Mouse (Mus musculus): ENCODE data around the gene Akt2. TPM values are rescaled to one million over a fixed set of nuclear protein-coding genes. Genes with fewer than 3 reads are reported as not detected.

Gene Akt2
- polyA plus RNA-seq (2016; fragmentation: Nextera tagmentation; extraction: Ambion mirVana), result 74.8 and 78.2 TPM in 2 replicates

DNA sequence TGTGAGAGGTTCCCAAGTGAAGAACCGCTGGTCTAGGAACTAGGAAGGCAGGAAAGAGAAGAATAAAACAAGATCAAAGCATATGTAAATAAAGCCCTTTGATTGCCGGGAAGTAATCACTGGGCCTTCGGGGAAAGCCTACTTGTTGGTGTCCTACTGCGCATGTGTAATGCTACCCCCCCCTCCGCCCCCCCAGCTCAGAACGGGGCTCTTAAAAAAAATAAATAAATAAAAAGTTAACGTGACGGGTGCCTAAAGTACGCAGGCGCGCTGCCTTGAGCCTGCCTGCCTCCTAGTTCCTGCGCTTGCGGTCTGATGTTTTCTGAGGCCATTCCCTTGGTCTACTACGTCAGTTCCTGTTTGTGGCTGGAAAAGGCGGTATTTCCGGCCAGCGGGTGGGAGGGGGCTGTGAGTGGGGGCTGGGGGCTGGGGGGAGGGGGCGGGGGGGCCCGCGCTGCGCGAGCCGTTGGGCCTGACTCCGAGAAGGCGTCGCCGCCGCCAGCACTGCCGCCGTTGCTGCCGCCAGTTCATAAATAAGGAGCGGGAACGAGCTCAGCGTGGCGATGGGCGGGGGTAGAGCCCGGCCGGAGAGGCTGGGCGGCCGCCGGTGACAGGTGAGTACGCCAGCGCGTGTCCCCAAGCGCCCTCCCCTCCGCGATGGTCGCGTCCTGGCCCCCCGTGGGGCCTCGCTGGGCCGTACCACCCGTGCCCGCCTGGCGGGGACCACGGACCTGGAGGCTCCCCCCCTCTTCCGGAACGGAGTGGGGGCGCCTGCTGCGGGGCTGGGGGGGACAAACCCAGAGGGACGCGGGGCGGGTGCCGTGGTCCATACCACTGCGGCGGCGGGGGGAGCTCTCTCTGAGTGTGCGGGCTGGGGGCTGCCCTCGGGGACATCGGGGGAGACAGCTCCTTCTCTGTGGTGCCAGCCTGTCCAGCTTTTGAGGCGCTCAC lies at the start of gene Akt2:
Gene Akt2 (plus strand): TSS at position 287 of the 951 bp plus-strand sequence.
- ATAC-seq (ENCODE audit: low FRiP score, low read depth), result peak; percentile 94

DNA sequence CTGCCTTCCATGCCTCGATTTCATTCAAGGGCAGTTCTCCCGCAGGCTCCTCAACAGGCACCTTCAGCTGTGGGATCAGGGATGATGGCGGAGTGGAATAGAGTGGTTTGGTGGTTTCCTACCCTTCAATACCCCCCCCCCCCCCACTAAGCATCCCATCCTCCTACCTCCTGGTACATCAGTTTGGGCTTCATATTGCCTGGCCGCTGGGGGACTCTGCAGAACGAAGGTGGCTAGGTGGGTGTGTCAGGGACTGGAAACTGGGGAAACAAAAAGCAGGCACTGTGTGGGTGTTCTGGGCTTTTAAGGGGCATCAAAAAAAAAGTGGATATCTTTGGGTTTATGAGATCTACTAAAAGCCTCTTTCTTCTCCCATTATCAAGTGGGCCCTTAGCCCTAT lies 49.4 kb upstream of the Akt2 start:
- Histone ChIP-seq H3K27ac (no peak overlapping the region), H3K4me3 (peak overlapping the region; percentile 50; the same call in 1 of the 2 replicates), H3K36me3 (peaks cover 31% of the 10 kb centered on the region), H3K27me3 (replicated peaks) (no peaks in the 10 kb centered on the region), H3K9me3 (no peaks in the 10 kb centered on the region), H3K9ac (peak overlapping the region; percentile 65), H3K4me2 (replicated peaks) (peak overlapping the region; percentile 74), H3K4me1 (peaks cover 11% of the 10 kb centered on the region)
- 69% methylated on average over 5 of the region's 5 CpGs for WGBS
- ATAC-seq (ENCODE audit: low FRiP score, low read depth), result no peak

More for the DNA sequence above, at the start of gene Akt2:
- H3K4me3 ChIP-seq, result peak within 1 kb of the TSS; percentile 65
- WGBS, result under 1% methylated on average over 69 of the region's 71 CpGs
- no peaks in the 10 kb centered on the region for H3K36me3 ChIP-seq
- H3K4me1 ChIP-seq, result peaks cover 21% of the 10 kb centered on the region
- no peaks in the 10 kb centered on the region for H3K9me3 ChIP-seq
- peak within 1 kb of the TSS; percentile 86 for H3K9ac ChIP-seq
- H3K27me3 ChIP-seq (replicated peaks), result no peaks in the 10 kb centered on the region
- H3K4me2 ChIP-seq (replicated peaks), result peak within 1 kb of the TSS; percentile 77
- H3K27ac ChIP-seq, result peak within 1 kb of the TSS; percentile 93

DNA sequence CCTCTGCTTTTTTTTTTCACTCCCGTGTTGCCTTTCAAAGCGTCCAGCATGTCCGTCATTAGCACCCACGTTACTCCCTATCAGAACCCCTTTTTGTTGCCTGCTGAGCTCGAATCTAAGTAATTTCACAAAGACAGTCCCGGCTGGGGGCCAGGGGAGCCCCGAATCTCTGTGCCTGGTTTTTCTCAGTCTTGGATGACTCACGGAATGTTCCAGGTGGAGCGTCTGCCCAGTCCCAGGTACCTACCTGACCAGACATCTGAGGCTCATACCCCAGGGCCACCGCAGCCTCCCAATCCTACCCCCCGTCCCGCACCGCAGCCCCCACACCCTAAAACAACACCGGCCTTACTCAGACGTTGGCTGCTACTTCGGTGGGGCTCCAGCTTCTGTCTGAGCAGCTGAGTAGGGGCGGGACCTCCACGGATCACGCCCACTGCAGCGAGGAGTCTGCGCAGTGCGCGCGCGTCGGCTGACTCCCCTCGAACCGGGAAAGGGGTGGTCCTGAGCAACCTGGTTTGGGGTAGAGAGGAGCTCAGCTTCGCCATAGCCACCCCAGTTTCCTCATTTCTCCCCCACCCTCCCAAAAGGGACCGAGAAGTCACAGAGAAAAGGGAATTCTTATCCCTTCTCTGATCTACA lies 48.8 kb upstream of the Akt2 start:
- peak; percentile 92 for ATAC-seq (ENCODE audit: low FRiP score, low read depth)
- Histone ChIP-seq H3K9ac (peak overlapping the region; percentile 65), H3K4me2 (replicated peaks) (peak overlapping the region; percentile 74), H3K9me3 (no peaks in the 10 kb centered on the region), H3K36me3 (peaks cover 26% of the 10 kb centered on the region), H3K27ac (no peak overlapping the region), H3K4me1 (peaks cover 11% of the 10 kb centered on the region), H3K27me3 (replicated peaks) (no peaks in the 10 kb centered on the region), H3K4me3 (peak overlapping the region; percentile 50)
- 4% methylated on average over 30 of the region's 30 CpGs for WGBS

DNA sequence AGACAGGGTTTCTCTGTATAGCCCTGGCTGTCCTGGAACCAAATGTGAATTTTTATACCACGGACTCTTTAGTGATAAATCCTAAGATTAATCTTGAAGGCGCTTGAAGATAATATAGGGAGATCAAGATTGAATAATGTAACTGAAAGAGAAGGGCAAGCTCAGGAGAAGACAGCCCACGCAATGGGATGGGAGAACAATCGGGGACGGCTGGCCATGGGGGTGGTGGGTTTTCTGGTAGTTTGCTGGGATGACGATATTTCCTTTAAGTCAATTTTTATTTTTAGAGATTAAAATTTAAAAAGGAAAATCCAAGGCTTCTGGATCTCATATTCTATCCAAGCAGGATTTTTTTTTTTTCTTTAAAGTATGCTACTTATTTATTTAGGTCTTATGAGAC lies 48.3 kb upstream of the Akt2 start:
- Histone ChIP-seq H3K4me1 (peaks cover 11% of the 10 kb centered on the region), H3K36me3 (peaks cover 23% of the 10 kb centered on the region), H3K4me2 (replicated peaks) (peak overlapping the region; percentile 74), H3K27ac (no peak overlapping the region), H3K9ac (peak overlapping the region; percentile 65; the same call in 1 of the 2 replicates), H3K4me3 (peak overlapping the region; percentile 50), H3K9me3 (no peaks in the 10 kb centered on the region), H3K27me3 (replicated peaks) (no peaks in the 10 kb centered on the region)
- 60% methylated on average over 6 of the region's 6 CpGs for WGBS
- no peak for ATAC-seq (ENCODE audit: low FRiP score, low read depth)

DNA sequence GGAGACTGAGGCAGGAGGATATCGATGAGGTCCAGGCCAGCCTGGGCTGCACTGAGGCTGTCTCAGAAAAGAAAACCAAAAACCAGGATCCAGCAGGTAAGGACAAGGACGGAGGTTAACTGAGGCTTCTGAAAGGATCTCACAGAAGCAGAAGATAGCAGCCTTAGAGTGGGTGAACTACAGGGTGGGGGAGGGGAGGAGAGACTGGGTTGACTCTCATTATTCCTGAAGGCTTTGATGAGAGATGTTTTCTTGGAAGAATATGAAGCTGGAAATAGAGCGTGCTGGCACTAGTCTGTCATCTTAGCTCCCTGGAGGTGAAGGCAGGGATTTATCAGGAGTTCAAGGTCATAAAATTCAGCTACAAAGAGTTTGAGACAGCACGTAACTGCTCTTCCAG lies 47.5 kb upstream of the Akt2 start:
- Histone ChIP-seq H3K4me1 (peaks cover 11% of the 10 kb centered on the region), H3K27ac (no peak overlapping the region), H3K27me3 (replicated peaks) (no peaks in the 10 kb centered on the region), H3K9me3 (no peaks in the 10 kb centered on the region), H3K36me3 (peaks cover 21% of the 10 kb centered on the region), H3K4me2 (replicated peaks) (no peak overlapping the region), H3K4me3 (no peak overlapping the region), H3K9ac (no peak overlapping the region)
- ATAC-seq (ENCODE audit: low FRiP score, low read depth), result no peak
- 87% methylated on average over 4 of the region's 4 CpGs for WGBS

DNA sequence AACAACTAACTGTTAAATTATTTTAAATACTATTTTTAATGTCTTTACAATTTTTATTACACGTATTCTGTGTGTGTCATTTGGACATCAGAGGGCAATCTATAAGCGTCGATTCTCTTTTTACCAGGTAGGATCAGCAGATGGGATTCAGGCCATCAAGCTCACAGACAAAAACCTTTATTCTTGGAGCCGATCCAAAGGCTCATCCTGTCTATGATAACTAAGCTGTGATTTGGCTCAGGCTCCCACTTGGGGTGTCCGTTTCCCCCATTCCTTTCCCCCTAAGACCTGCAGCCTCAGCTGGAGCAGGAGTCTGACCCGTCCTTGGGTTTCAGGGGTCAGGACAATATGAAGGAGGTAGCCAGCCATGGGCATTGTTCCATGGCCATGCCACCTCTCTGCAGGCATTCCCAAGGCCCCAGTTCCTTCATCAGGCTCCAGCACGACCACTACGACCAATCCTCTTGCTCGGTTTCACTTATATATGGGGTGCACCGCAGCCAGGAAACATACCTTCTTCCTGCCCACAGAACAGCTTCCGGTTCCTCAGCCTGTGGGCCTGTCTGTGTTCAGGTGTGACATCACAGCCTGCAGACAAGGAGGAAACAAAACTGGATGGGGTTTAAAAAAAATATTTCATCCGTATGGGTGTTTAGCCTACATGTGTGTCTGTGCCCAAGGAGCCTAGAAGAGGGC lies 46.5 kb upstream of the Akt2 start:
- no peak overlapping the region for H3K4me3 ChIP-seq
- H3K4me2 ChIP-seq (replicated peaks), result no peak overlapping the region
- 92% methylated on average over 12 of the region's 12 CpGs for WGBS
- H3K9me3 ChIP-seq, result no peaks in the 10 kb centered on the region
- H3K27me3 ChIP-seq (replicated peaks), result no peaks in the 10 kb centered on the region
- no peak for ATAC-seq (ENCODE audit: low FRiP score, low read depth)
- peaks cover 11% of the 10 kb centered on the region for H3K4me1 ChIP-seq
- no peak overlapping the region for H3K9ac ChIP-seq
- H3K36me3 ChIP-seq, result peaks cover 12% of the 10 kb centered on the region
- H3K27ac ChIP-seq, result no peak overlapping the region

DNA sequence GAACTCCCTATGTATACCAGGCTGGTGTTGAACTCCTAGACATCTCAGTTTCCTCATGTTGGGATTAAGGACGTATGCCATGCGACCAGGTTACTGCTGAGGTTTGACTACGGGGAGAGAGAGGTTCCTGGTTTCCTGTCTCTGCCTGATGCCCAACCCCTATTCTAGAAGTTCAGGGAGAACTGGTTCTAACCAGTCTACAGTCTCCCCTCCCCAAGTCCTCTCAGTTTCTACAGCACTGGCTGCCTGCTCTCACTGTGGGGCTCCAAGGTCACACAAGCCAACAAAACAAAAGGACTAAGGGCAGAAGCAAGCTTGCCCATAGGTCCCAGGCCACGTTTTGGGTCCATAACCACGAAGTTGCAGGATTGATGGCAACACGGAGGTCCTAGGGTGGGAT lies 41.8 kb upstream of the Akt2 start:
- Histone ChIP-seq H3K27me3 (replicated peaks) (no peaks in the 10 kb centered on the region), H3K36me3 (no peaks in the 10 kb centered on the region), H3K9me3 (no peaks in the 10 kb centered on the region), H3K4me2 (replicated peaks) (no peak overlapping the region), H3K4me1 (peaks cover 11% of the 10 kb centered on the region), H3K9ac (no peak overlapping the region), H3K4me3 (no peak overlapping the region), H3K27ac (no peak overlapping the region)
- ATAC-seq (ENCODE audit: low FRiP score, low read depth), result no peak
- WGBS, result 81% methylated on average over 6 of the region's 6 CpGs

DNA sequence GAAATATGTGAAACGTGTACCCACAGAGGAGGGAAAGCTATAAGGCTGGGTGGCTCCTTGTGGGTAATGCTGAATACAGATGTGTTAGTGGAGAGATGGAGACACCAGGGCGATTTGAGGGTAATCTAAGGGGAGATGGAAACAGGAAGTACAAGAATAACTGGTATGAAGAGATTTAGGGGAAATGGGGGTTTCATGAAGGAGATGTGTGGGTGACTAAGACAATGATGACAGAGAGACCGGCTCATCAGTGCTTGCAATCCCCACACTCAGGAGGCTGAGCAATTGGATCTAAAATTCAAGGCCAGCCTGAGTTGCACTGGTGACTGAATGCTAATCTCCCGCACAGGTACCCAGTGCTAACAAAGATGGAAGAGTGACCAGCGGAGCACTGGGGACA lies 39.3 kb upstream of the Akt2 start:
- no peak for ATAC-seq (ENCODE audit: low FRiP score, low read depth)
- Histone ChIP-seq H3K4me2 (replicated peaks) (peak overlapping the region; percentile 84), H3K9ac (peak overlapping the region; percentile 22; the same call in 1 of the 2 replicates), H3K27ac (no peak overlapping the region), H3K27me3 (replicated peaks) (no peaks in the 10 kb centered on the region), H3K36me3 (peaks cover 10% of the 10 kb centered on the region; the same call in 1 of the 2 replicates), H3K4me3 (peak overlapping the region; percentile 70; the same call in 1 of the 2 replicates), H3K9me3 (no peaks in the 10 kb centered on the region), H3K4me1 (peaks cover 11% of the 10 kb centered on the region)
- WGBS, result 61% methylated on average over 5 of the region's 5 CpGs

DNA sequence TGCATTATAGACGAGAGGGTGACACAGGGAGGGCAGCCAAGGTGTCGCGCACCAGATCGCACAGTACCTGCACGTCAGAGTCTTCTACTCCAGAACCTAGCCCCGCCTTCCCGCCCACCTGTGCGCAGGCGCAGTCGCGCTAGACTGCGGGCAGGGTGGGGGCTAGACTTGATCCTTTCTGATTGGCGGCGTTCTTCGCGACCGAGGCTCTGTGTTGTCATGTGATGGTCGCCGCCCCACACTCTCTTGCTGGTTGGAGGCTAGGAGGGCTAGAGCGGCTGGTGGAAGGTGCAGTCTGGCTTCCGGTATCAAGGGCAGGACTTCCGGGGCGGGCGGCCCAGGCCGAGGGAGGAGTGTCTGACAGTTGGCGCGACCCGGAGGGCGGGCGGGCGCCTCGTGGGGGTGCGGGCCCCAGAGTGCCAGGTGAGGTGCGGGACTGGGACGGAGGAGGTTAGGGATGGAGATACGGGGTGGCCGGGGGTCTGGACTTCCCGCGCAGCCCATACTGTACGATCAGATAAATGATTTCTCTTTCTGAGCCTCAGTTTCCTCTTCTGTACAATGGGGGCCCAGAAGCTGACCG lies 38.3 kb upstream of the Akt2 start, which contains the start of the genes Pld3 and 2310022A10Rik:
Gene Pld3 (minus strand): TSS at position 288 of the 583 bp plus-strand sequence.
Gene 2310022A10Rik (plus strand): TSS at position 303 of the 583 bp plus-strand sequence.
- H3K4me3 ChIP-seq, result peak within 1 kb of the TSS; percentile 70
- ATAC-seq (ENCODE audit: low FRiP score, low read depth), result peak; percentile 99
- no peaks in the 10 kb centered on the region for H3K27me3 ChIP-seq (replicated peaks)
- peak within 1 kb of the TSS; percentile 71 for H3K9ac ChIP-seq
- peaks cover 11% of the 10 kb centered on the region for H3K4me1 ChIP-seq
- H3K36me3 ChIP-seq, result peaks cover 10% of the 10 kb centered on the region; the same call in 1 of the 2 replicates
- no peaks in the 10 kb centered on the region for H3K9me3 ChIP-seq
- no peak within 1 kb of the TSS for H3K27ac ChIP-seq
- WGBS, result 1% methylated on average over 41 of the region's 41 CpGs
- peak within 1 kb of the TSS; percentile 84 for H3K4me2 ChIP-seq (replicated peaks)

DNA sequence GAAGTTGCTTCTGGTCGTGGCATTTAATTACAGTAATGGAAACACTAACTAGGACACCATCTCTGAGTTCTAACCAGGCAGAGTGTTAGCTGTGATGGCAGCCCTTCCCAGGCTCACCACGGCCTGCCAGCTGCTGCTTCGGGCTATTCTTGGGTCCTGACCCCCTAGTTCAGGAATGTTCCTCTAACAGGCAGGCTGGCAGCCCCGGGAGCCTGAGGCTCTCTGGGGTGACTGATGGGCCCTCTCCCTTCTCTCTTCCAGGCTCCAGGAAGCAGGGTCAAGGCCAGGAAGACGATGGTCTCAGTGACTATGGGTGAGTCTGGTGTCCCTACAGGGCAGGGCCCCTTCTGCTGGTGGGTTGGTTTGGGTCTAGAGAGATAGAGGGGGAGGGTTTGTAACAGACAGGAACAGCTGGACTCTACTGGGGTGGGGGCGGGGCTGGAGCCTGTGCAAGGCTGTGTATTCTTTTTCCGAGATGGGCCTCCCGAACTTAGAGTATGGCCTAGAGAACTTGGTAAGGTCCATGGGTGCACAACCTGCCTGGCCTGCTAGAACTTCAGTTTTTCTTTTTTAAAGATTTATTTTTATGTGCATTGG lies 31.0 kb upstream of the Akt2 start:
- no peaks in the 10 kb centered on the region for H3K4me1 ChIP-seq
- H3K27ac ChIP-seq, result no peak overlapping the region
- no peaks in the 10 kb centered on the region for H3K9me3 ChIP-seq
- no peak overlapping the region for H3K9ac ChIP-seq
- no peak overlapping the region for H3K4me2 ChIP-seq (replicated peaks)
- no peak overlapping the region for H3K4me3 ChIP-seq
- H3K27me3 ChIP-seq (replicated peaks), result no peaks in the 10 kb centered on the region
- peaks cover 64% of the 10 kb centered on the region for H3K36me3 ChIP-seq
- 79% methylated on average over 8 of the region's 8 CpGs for WGBS
- no peak for ATAC-seq (ENCODE audit: low FRiP score, low read depth)

DNA sequence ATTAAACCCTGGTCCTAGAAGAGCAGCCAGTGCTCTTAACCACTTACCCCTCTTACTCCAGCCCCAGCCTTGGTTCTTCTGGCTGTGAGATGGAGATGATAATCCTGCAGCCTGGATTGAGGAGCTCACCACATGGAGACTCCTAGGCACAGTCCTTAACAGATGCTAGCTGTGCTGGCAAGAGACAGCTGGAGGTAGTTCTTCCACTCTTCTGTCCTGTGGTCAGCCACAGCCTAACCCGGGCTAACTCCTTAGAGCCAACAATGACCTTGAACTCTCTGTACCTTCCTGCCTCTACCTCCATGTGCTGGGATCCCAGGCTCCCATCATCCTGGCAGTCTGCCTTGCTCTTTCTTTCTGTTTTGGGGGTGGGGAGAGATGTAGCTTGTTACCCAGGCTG lies 30.4 kb upstream of the Akt2 start:
- Histone ChIP-seq H3K4me3 (no peak overlapping the region), H3K4me1 (no peaks in the 10 kb centered on the region), H3K27me3 (replicated peaks) (no peaks in the 10 kb centered on the region), H3K27ac (no peak overlapping the region), H3K36me3 (peaks cover 67% of the 10 kb centered on the region), H3K4me2 (replicated peaks) (no peak overlapping the region), H3K9me3 (no peaks in the 10 kb centered on the region), H3K9ac (no peak overlapping the region)
- no peak for ATAC-seq (ENCODE audit: low FRiP score, low read depth)
- 95% methylated on average over 1 of the region's 1 CpGs for WGBS

All from neural tube, embryonic 12.5 days (tissue).